Mouse (Mus musculus): ENCODE measurements around the gene Cdk9.

DNA sequence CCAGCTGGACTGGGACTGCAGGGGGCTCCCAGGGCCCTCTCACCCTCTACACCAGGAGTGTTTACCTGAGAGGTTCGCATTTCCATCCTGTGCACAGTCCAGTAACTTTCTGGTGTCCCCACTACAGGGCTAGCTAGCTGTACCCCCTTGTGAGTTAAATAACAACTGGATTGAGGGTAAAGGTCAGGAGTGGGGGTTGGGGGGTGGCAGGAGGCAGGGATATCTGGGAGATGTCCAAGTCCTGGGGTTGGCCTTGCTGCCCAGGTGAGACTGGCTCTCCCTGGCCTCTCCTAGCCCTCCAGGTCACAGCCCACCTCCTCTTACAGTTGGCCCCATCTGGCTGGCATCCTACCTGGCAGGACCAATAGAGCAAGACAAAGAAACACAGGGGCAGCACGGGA lies 8.9 kb downstream of the Cdk9 start, which contains the start of gene Fpgs:
- TF ChIP-seq CTCF (IDR thresholded peaks at IDR 0.05; ENCODE audit: control insufficient read depth, insufficient read depth, low read length) (no peak), POLR2A (IDR thresholded peaks at IDR 0.05; ENCODE audit: borderline replicate concordance, control insufficient read depth, low read depth, low read length) (no peak)
